Mouse (Mus musculus) forebrain, embryonic 13.5 days (tissue): ENCODE measurements around the gene Ghr. TPM values are rescaled to one million over a fixed set of nuclear protein-coding genes. Genes with fewer than 3 reads are reported as not detected.

Experiments
- ATAC-seq: fragments of 200-750 bp; cut with Nextera tagmentation; 2 replicates; pipeline ENCODE4 v1.8.0; 2017
- H3K27ac ChIP-seq: fragments of 300-500 bp; sonication (generic); 2 replicates; pipeline ENCODE4 v1.5.1; 2015; ENCODE audit warnings: inconsistent platforms, mild to moderate bottlenecking, moderate library complexity
- H3K27me3 ChIP-seq: fragments of 300-500 bp; sonication (generic); 2 replicates; pipeline ENCODE4 v1.6.1; 2015; ENCODE audit warnings: mild to moderate bottlenecking, inconsistent platforms
- H3K36me3 ChIP-seq: fragments of 300-500 bp; sonication (generic); 2 replicates; pipeline ENCODE4 v1.6.1; 2015; ENCODE audit warnings: mild to moderate bottlenecking, inconsistent platforms; ENCODE audit not compliant: poor library complexity, severe bottlenecking
- H3K4me1 ChIP-seq: fragments of 300-500 bp; sonication (generic); 2 replicates; pipeline ENCODE4 v1.6.1; 2015; ENCODE audit warnings: inconsistent platforms
- H3K4me2 ChIP-seq: fragments of 300-500 bp; sonication (generic); 2 replicates; pipeline ENCODE4 v1.6.1; 2015; ENCODE audit warnings: inconsistent platforms, mild to moderate bottlenecking, moderate library complexity
- H3K4me3 ChIP-seq: fragments of 300-500 bp; sonication (generic); 2 replicates; pipeline ENCODE4 v1.5.1; 2015; ENCODE audit warnings: mild to moderate bottlenecking, inconsistent platforms
- H3K9ac ChIP-seq: fragments of 300-500 bp; sonication (generic); 2 replicates; pipeline ENCODE4 v1.6.1; 2015; ENCODE audit warnings: mild to moderate bottlenecking, inconsistent platforms
- H3K9me3 ChIP-seq: fragments of 300-500 bp; sonication (generic); replicated peaks from 2 replicates; pipeline ENCODE4 v1.6.1; 2016; ENCODE audit warnings: inconsistent platforms
- WGBS: fragments of 180-500 bp; shearing (Covaris S2); methylation state at CpG from one replicate; pipeline ENCODE4 v1.1.7; 2015; 5-methylcytosine and 5-hydroxymethylcytosine counted together
- polyA plus RNA-seq: library from polyadenylated mRNA; unstranded; fragments of >200 nt; fragmentation: Nextera tagmentation; extraction: Ambion mirVana; gene quantifications from 2 replicates; pipeline ENCODE4 v1.2.1, GENCODE M21; 2015

Gene Ghr
- polyA plus RNA-seq, 1 experiment from 2014 or later: 4.1 TPM

- Histone ChIP-seq H3K27me3 (no peaks in the 10 kb centered on the region), H3K4me1 (no peaks in the 10 kb centered on the region), H3K36me3 (no peaks in the 10 kb centered on the region), H3K4me2 (no peak overlapping the region), H3K9ac (no peak overlapping the region), H3K4me3 (no peak overlapping the region), H3K9me3 (no peaks in the 10 kb centered on the region), H3K27ac (no peak overlapping the region)
- 77% methylated on average over 3 of the region's 3 CpGs for WGBS
- ATAC-seq: no peak
Observed at GRCm38 (mm10) chr15:3395700-3396099, 187.6 kb downstream of the Ghr start.

- no peaks in the 10 kb centered on the region for H3K27me3 ChIP-seq
- no peaks in the 10 kb centered on the region for H3K4me1 ChIP-seq
- H3K36me3 ChIP-seq: no peaks in the 10 kb centered on the region
- no peak overlapping the region for H3K4me3 ChIP-seq
- H3K4me2 ChIP-seq: no peak overlapping the region
- no peak overlapping the region for H3K9ac ChIP-seq
- H3K27ac ChIP-seq: no peak overlapping the region
- no peaks in the 10 kb centered on the region for H3K9me3 ChIP-seq
- ATAC-seq: no peak
Observed at GRCm38 (mm10) chr15:3390722-3391121, 192.6 kb downstream of the Ghr start.

GRCm38 (mm10) chr15:3389011-3389410 lies 194.3 kb downstream of the Ghr start:
- Histone ChIP-seq H3K4me2 (no peak overlapping the region), H3K4me3 (no peak overlapping the region), H3K9me3 (no peaks in the 10 kb centered on the region), H3K36me3 (no peaks in the 10 kb centered on the region), H3K4me1 (no peaks in the 10 kb centered on the region), H3K27me3 (no peaks in the 10 kb centered on the region), H3K9ac (no peak overlapping the region), H3K27ac (no peak overlapping the region)
- no peak for ATAC-seq

GRCm38 (mm10) chr15:3388485-3388884 lies 194.8 kb downstream of the Ghr start:
- Histone ChIP-seq H3K27ac (no peak overlapping the region), H3K4me1 (no peaks in the 10 kb centered on the region), H3K4me3 (no peak overlapping the region), H3K9ac (no peak overlapping the region), H3K9me3 (no peaks in the 10 kb centered on the region), H3K27me3 (no peaks in the 10 kb centered on the region), H3K4me2 (no peak overlapping the region), H3K36me3 (no peaks in the 10 kb centered on the region)
- WGBS: 77% methylated on average over 2 of the region's 2 CpGs
- no peak for ATAC-seq

GRCm38 (mm10) chr15:3383788-3384187 lies 199.5 kb downstream of the Ghr start:
- Histone ChIP-seq H3K4me1 (no peaks in the 10 kb centered on the region), H3K4me3 (no peak overlapping the region), H3K27me3 (no peaks in the 10 kb centered on the region), H3K27ac (no peak overlapping the region), H3K9me3 (no peaks in the 10 kb centered on the region), H3K9ac (no peak overlapping the region), H3K36me3 (no peaks in the 10 kb centered on the region), H3K4me2 (no peak overlapping the region)
- WGBS: 64% methylated on average over 2 of the region's 2 CpGs
- no peak for ATAC-seq

- Histone ChIP-seq H3K9ac (no peak overlapping the region), H3K4me1 (no peaks in the 10 kb centered on the region), H3K9me3 (no peaks in the 10 kb centered on the region), H3K4me2 (no peak overlapping the region), H3K27me3 (no peaks in the 10 kb centered on the region), H3K36me3 (no peaks in the 10 kb centered on the region), H3K4me3 (no peak overlapping the region), H3K27ac (no peak overlapping the region)
- ATAC-seq: no peak
- WGBS: 80% methylated on average over 6 of the region's 6 CpGs
Observed at GRCm38 (mm10) chr15:3381413-3381812, 201.9 kb downstream of the Ghr start.

GRCm38 (mm10) chr15:3368261-3368832 lies 214.9 kb downstream of the Ghr start:
- H3K9me3 ChIP-seq: 0 out of 2 replicates have a peak, but pooled peaks cover 6% of the 10 kb centered on the region
- H3K4me3 ChIP-seq: no peak overlapping the region
- H3K9ac ChIP-seq: no peak overlapping the region
- H3K27ac ChIP-seq: no peak overlapping the region
- no peak overlapping the region for H3K4me2 ChIP-seq
- no peaks in the 10 kb centered on the region for H3K27me3 ChIP-seq
- no peak for ATAC-seq
- H3K36me3 ChIP-seq: no peaks in the 10 kb centered on the region
- 87% methylated on average over 2 of the region's 2 CpGs for WGBS
- no peaks in the 10 kb centered on the region for H3K4me1 ChIP-seq

GRCm38 (mm10) chr15:3356073-3356766 lies 227.1 kb downstream of the Ghr start:
- Histone ChIP-seq H3K27ac (no peak overlapping the region), H3K4me2 (peak overlapping the region; percentile 45), H3K27me3 (no peaks in the 10 kb centered on the region), H3K9ac (no peak overlapping the region), H3K9me3 (no peaks in the 10 kb centered on the region), H3K4me1 (no peaks in the 10 kb centered on the region), H3K36me3 (no peaks in the 10 kb centered on the region), H3K4me3 (no peak overlapping the region)
- WGBS: 56% methylated on average over 4 of the region's 4 CpGs
- ATAC-seq: peak; percentile 77

GRCm38 (mm10) chr15:3353696-3354095 lies 229.6 kb downstream of the Ghr start:
- Histone ChIP-seq H3K9ac (no peak overlapping the region), H3K9me3 (no peaks in the 10 kb centered on the region), H3K4me1 (no peaks in the 10 kb centered on the region), H3K27me3 (no peaks in the 10 kb centered on the region), H3K4me3 (no peak overlapping the region), H3K27ac (no peak overlapping the region), H3K36me3 (no peaks in the 10 kb centered on the region), H3K4me2 (no peak overlapping the region)
- ATAC-seq: no peak
- WGBS: 87% methylated on average over 2 of the region's 2 CpGs

GRCm38 (mm10) chr15:3349306-3350064 lies 233.8 kb downstream of the Ghr start:
- ATAC-seq: no peak
- WGBS: 41% methylated on average over 6 of the region's 6 CpGs

GRCm38 (mm10) chr15:3346682-3347081 lies 236.6 kb downstream of the Ghr start:
- H3K4me3 ChIP-seq: no peak overlapping the region
- H3K27me3 ChIP-seq: no peaks in the 10 kb centered on the region
- H3K4me2 ChIP-seq: no peak overlapping the region
- no peak overlapping the region for H3K9ac ChIP-seq
- no peaks in the 10 kb centered on the region for H3K4me1 ChIP-seq
- no peak for ATAC-seq
- H3K36me3 ChIP-seq: no peaks in the 10 kb centered on the region
- no peaks in the 10 kb centered on the region for H3K9me3 ChIP-seq
- H3K27ac ChIP-seq: no peak overlapping the region
- 85% methylated on average over 3 of the region's 3 CpGs for WGBS

More at GRCm38 (mm10) chr15:3349306-3350064, 233.8 kb downstream of the Ghr start:
- no peaks in the 10 kb centered on the region for H3K27me3 ChIP-seq
- no peaks in the 10 kb centered on the region for H3K9me3 ChIP-seq
- H3K27ac ChIP-seq: no peak overlapping the region
- no peak overlapping the region for H3K9ac ChIP-seq
- H3K4me2 ChIP-seq: no peak overlapping the region
- no peaks in the 10 kb centered on the region for H3K4me1 ChIP-seq
- H3K4me3 ChIP-seq: no peak overlapping the region
- H3K36me3 ChIP-seq: no peaks in the 10 kb centered on the region

GRCm38 (mm10) chr15:3344555-3344954 lies 238.7 kb downstream of the Ghr start:
- Histone ChIP-seq H3K4me3 (no peak overlapping the region), H3K27me3 (no peaks in the 10 kb centered on the region), H3K27ac (no peak overlapping the region), H3K4me1 (no peaks in the 10 kb centered on the region), H3K9ac (no peak overlapping the region), H3K9me3 (no peaks in the 10 kb centered on the region), H3K4me2 (no peak overlapping the region), H3K36me3 (no peaks in the 10 kb centered on the region)
- no peak for ATAC-seq
- 81% methylated on average over 4 of the region's 4 CpGs for WGBS
